ENCODE assay signal across 8 mouse cellular contexts in the genomic region with DNA sequence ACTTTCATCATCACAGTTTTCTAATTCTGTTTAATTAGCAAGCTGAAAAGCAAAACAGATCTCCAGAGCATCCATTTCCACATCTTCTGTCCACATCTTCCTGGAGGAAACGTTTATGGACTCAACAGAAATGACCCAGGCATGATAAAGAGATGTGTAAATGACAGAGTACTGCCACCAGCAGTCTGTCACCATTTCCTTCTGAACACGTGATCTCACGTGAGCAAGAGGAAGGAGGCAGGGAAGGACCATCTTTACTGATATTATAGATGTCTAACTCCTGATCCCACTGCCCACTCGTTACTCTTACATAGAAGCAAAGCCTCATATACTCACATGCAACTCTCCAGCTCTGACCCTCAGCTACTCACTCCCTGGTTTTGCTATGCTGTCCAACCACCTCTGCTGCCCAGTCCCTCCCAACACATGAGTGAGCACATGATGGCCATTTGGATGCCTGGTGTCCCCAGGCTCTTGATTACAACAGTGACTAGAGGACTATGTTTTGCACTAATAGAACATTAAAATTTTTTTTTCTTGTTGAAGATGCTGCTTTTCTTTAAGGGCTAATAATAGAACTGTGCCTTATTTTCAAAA. TPM values are rescaled to one million over a fixed set of nuclear protein-coding genes. Genes with fewer than 3 reads are reported as not detected.
A peak's percentile ranks its signal among the peaks of the same experiment; 100 is the strongest.
DNase-seq lines count a peak whose midpoint lies in the region; ATAC-seq and TF ChIP-seq lines count a peak whose summit lies in the region.
"Not testable (repeated sequence)": the region's sequence is repeated elsewhere in the genome, so short reads cannot be mapped to it uniquely, and the experiment has no call there.
"Had no signal": no experiment of that assay in that cellular context is flagged by ENCODE, and none has a peak within 500 bp of the region (broad histone marks: within the 10 kb centered on the region; RNA-seq: fewer than 3 reads in every experiment).

No protein-coding gene starts in this region.

- H3K9me3 ChIP-seq in G1E (replicated peaks); intestine, embryonic 15.5 days; megakaryocyte, embryonic 14.5 days: not testable (repeated sequence)

- peak; percentile 70 for ATAC-seq in G1E (ENCODE audit: extremely low read depth, insufficient number of reproducible peaks, low FRiP score, poor library complexity, severe bottlenecking)
- ATAC-seq in intestine, embryonic 15.5 days = peak; percentile 24; the same call in 1 of the 2 replicates

- H3K27me3 ChIP-seq in G1E (ENCODE audit: insufficient read depth, low read length); intestine, embryonic 15.5 days (replicated peaks); liver, adult 2 months (ENCODE audit: control insufficient read depth, insufficient read depth, low read length); megakaryocyte, embryonic 14.5 days (replicated peaks); small intestine, adult 2 months (ENCODE audit: control insufficient read depth, insufficient read depth, low read length): not testable (repeated sequence)

- not testable (repeated sequence) for DNase-seq in G1E (ENCODE audit: low spot score); gastrocnemius, adult 2 months; liver, adult 2 months (ENCODE audit: extremely low read depth, low read depth, low spot score)

- TF ChIP-seq CTCF in G1E (IDR thresholded peaks at IDR 0.05; ENCODE audit: low read depth, low read length); bone marrow, adult 2 months (IDR thresholded peaks at IDR 0.05; ENCODE audit: control insufficient read depth, insufficient read depth, low read length); gastrocnemius, adult 2 months (IDR thresholded peaks at IDR 0.05); liver, adult 2 months (IDR thresholded peaks at IDR 0.05; ENCODE audit: low read depth, low read length); small intestine, adult 2 months (IDR thresholded peaks at IDR 0.05; ENCODE audit: extremely low read depth, insufficient read length, insufficient replicate concordance, low read depth, low read length): not testable (repeated sequence)

- 23% methylated on average over 3 of the region's 4 CpGs for WGBS in bone marrow, adult 2 months
- WGBS in intestine, embryonic 15.5 days = 50% methylated on average over 2 of the region's 4 CpGs
- WGBS in liver, adult 2 months = 26% methylated on average over 3 of the region's 4 CpGs
- WGBS in small intestine, adult 2 months = 8% methylated on average over 2 of the region's 4 CpGs

- H3K79me2 ChIP-seq in liver, adult 2 months (ENCODE audit: control insufficient read depth, insufficient read depth, low read length) = not testable (repeated sequence)

- H3K27ac ChIP-seq in bone marrow, adult 2 months (ENCODE audit: control insufficient read depth, insufficient read depth, low read depth, low read length, poor library complexity); intestine, embryonic 15.5 days; liver, adult 2 months (replicated peaks; ENCODE audit: insufficient read depth, low read depth, low read length); small intestine, adult 2 months (ENCODE audit: insufficient read depth, low read depth, low read length): not testable (repeated sequence)
- peak overlapping the region; percentile 65 for H3K27ac ChIP-seq in gastrocnemius, adult 2 months

- peaks cover 10% of the 10 kb centered on the region for H3K36me3 ChIP-seq in G1E (replicated peaks)
- not testable (repeated sequence) for H3K36me3 ChIP-seq in intestine, embryonic 15.5 days; liver, adult 2 months (ENCODE audit: control insufficient read depth, insufficient read depth, low read length); small intestine, adult 2 months (ENCODE audit: control insufficient read depth, insufficient read depth, low read length)
- H3K36me3 ChIP-seq in megakaryocyte, embryonic 14.5 days (replicated peaks; ENCODE audit: low read length) = peaks cover 13% of the 10 kb centered on the region

- H3K4me1 ChIP-seq in G1E (ENCODE audit: insufficient read depth, low read depth, low read length); bone marrow, adult 2 months (ENCODE audit: control insufficient read depth, insufficient read depth, low read length); intestine, embryonic 15.5 days (replicated peaks); liver, adult 2 months (ENCODE audit: control insufficient read depth, insufficient read depth, low read length); megakaryocyte, embryonic 14.5 days; small intestine, adult 2 months (ENCODE audit: control insufficient read depth, insufficient read depth, insufficient read length, low read length): not testable (repeated sequence)

- H3K4me2 ChIP-seq in intestine, embryonic 15.5 days (replicated peaks) = not testable (repeated sequence)

- TF ChIP-seq POLR2A in bone marrow, adult 2 months (IDR thresholded peaks at IDR 0.05; ENCODE audit: borderline replicate concordance, control insufficient read depth, low read depth, low read length); liver, adult 2 months (IDR thresholded peaks at IDR 0.05; ENCODE audit: extremely low read depth, insufficient read depth, low read length); small intestine, adult 2 months (IDR thresholded peaks at IDR 0.05; ENCODE audit: low read depth, low read length): not testable (repeated sequence)

- intact Hi-C loops in gastrocnemius, adult 2 months (cut with DNase I) = not testable (repeated sequence)

- H3K4me3 ChIP-seq in G1E (ENCODE audit: low read depth, low read length) = peak overlapping the region; percentile 45; the same call in 1 of the 2 replicates
- H3K4me3 ChIP-seq in bone marrow, adult 2 months (replicated peaks; ENCODE audit: control insufficient read depth, low read depth, low read length) = peak overlapping the region; percentile 47
- H3K4me3 ChIP-seq in gastrocnemius, adult 2 months = peak overlapping the region; percentile 65
- H3K4me3 ChIP-seq in intestine, embryonic 15.5 days (replicated peaks) = not testable (repeated sequence)
- H3K4me3 ChIP-seq in liver, adult 2 months (ENCODE audit: insufficient read depth, low read depth, low read length) = peak overlapping the region; percentile 23; the same call in 1 of the 2 replicates
- peak overlapping the region; percentile 80 for H3K4me3 ChIP-seq in megakaryocyte, embryonic 14.5 days (replicated peaks)
- 0 out of 2 replicates have a peak overlapping the region, but pooled peaks have one; percentile 20 for H3K4me3 ChIP-seq in small intestine, adult 2 months (ENCODE audit: low read depth, low read length)

- H3K9ac ChIP-seq in intestine, embryonic 15.5 days; liver, adult 2 months (ENCODE audit: low read depth, low read length): not testable (repeated sequence)

RNA-seq across cellular contexts. Expression of a gene that starts 54.2 kb away (rescaled TPM):
- total RNA-seq in G1E (2014; fragmentation: Nextera tagmentation) (22.6 and 23.6 TPM in 2 replicates), G1E (2017) (78.1 and 84.5 TPM in 2 replicates)
- 0.39 and 0.70 TPM in 2 replicates for polyA plus RNA-seq in G1E (2012)
- 15.0 and 30.2 TPM in 2 replicates for polyA plus RNA-seq in bone marrow, adult 2 months (2011; ENCODE audit: insufficient read depth, insufficient read length, low replicate concordance, missing spikeins)
- total RNA-seq in gastrocnemius, adult 2 months (2021) = 1 to 10 TPM; 3.2 to 5.0 TPM
- 7.1 and 9.4 TPM in 2 replicates for polyA plus RNA-seq in intestine, embryonic 15.5 days (2015; fragmentation: Nextera tagmentation; extraction: Ambion mirVana)
- total RNA-seq in liver, adult 2 months (2014; rRNA removed) = 14.6 and 24.8 TPM in 2 replicates
- polyA plus RNA-seq in liver, adult 2 months (2012; rRNA removed) = 0.78 and 0.83 TPM in 2 replicates
- polyA plus RNA-seq in megakaryocyte, embryonic 14.5 days (2012; ENCODE audit: insufficient read depth, low replicate concordance) = 0.70 TPM in 1 of 2 replicates, not detected in the other
- 0.34 and 1.0 TPM in 2 replicates for polyA plus RNA-seq in small intestine, adult 2 months (2012; rRNA removed)
- polyA plus RNA-seq: erythroblast, embryonic 14.5 days had no signal
